Mouse (Mus musculus): ENCODE results near the gene 1810065E05Rik. TPM values are rescaled to one million over a fixed set of nuclear protein-coding genes. Genes with fewer than 3 reads are reported as not detected.

Gene 1810065E05Rik
- not detected for total RNA-seq (2021)
- long read RNA-seq, experiment 1, result 0 reads
- long read RNA-seq, experiment 2, result 0 reads

GRCm38 (mm10) chr11:58420815-58421214 lies at the start of gene 1810065E05Rik:
Gene 1810065E05Rik, plus strand, starts transcription at chr11:58421111.
- no peak for DNase-seq (ENCODE audit: low spot score in 2 of 2)

- no peak for DNase-seq (ENCODE audit: low spot score in 2 of 2)
These were observed 43.6 kb upstream of the 1810065E05Rik start for GRCm38 (mm10) chr11:58377273-58377672.

- DNase-seq (ENCODE audit: low spot score in 2 of 2), result no peak
These were observed 43.2 kb upstream of the 1810065E05Rik start for GRCm38 (mm10) chr11:58377686-58378085.

GRCm38 (mm10) chr11:58378763-58379278 lies 42.1 kb upstream of the 1810065E05Rik start, which contains the start of gene Lypd8:
Gene Lypd8, plus strand, starts transcription at chr11:58379043.
- DNase-seq (ENCODE audit: low spot score in 2 of 2), result no peak

- DNase-seq (ENCODE audit: low spot score in 2 of 2), result no peak
These were observed 41.4 kb upstream of the 1810065E05Rik start for GRCm38 (mm10) chr11:58379516-58379915.

- no peak for DNase-seq (ENCODE audit: low spot score in 2 of 2)
These were observed 38.4 kb upstream of the 1810065E05Rik start for GRCm38 (mm10) chr11:58382471-58382870.

GRCm38 (mm10) chr11:58399985-58400645 lies 20.8 kb upstream of the 1810065E05Rik start:
- DNase-seq (ENCODE audit: low spot score in 2 of 2), result no peak

- DNase-seq (ENCODE audit: low spot score in 2 of 2), result no peak
These were observed 20.3 kb upstream of the 1810065E05Rik start for GRCm38 (mm10) chr11:58400655-58401054.

GRCm38 (mm10) chr11:58408066-58408465 lies 12.8 kb upstream of the 1810065E05Rik start:
- no peak for DNase-seq (ENCODE audit: low spot score in 2 of 2)

- DNase-seq (ENCODE audit: low spot score in 2 of 2), result no peak
These were observed 2.6 kb upstream of the 1810065E05Rik start for GRCm38 (mm10) chr11:58418336-58418735.

- DNase-seq (ENCODE audit: low spot score in 2 of 2), result no peak
These were observed 11.3 kb downstream of the 1810065E05Rik start, which contains the start of gene Gm12253 for GRCm38 (mm10) chr11:58432259-58432658. Gene Gm12253, plus strand, starts transcription at chr11:58432559.

- DNase-seq (ENCODE audit: low spot score in 2 of 2), result no peak
These were observed 17.0 kb downstream of the 1810065E05Rik start for GRCm38 (mm10) chr11:58437866-58438265.

- DNase-seq (ENCODE audit: low spot score in 2 of 2), result no peak
These were observed 31.8 kb downstream of the 1810065E05Rik start, which contains the start of gene Lypd9 for GRCm38 (mm10) chr11:58452759-58453158. Gene Lypd9, minus strand, starts transcription at chr11:58452923.

GRCm38 (mm10) chr11:58453592-58453991 lies 32.7 kb downstream of the 1810065E05Rik start:
- no peak for DNase-seq (ENCODE audit: low spot score in 2 of 2)

GRCm38 (mm10) chr11:58462170-58462569 lies 41.3 kb downstream of the 1810065E05Rik start, which contains the start of gene Olfr30:
Gene Olfr30, minus strand, starts transcription at chr11:58462270.
- no peak for DNase-seq (ENCODE audit: low spot score in 2 of 2)

Other genes with a start within 250 kb of the 1810065E05Rik start
- 10 to 100 TPM; 54.1 to 59.7 TPM for gene Mrpl22, start 249.4 kb upstream of the 1810065E05Rik start, total RNA-seq (2021)
- 10 to 100 TPM; 15.6 to 17.9 TPM for gene Igtp, start 221.6 kb upstream of the 1810065E05Rik start, total RNA-seq (2021)
- gene Irgm2, start 221.5 kb upstream of the 1810065E05Rik start, total RNA-seq (2021), result 10 to 100 TPM; 13.0 to 13.1 TPM
- gene 4930438A08Rik, start 146.3 kb upstream of the 1810065E05Rik start, total RNA-seq (2021), result not detected
- 1 to 10 TPM; 6.1 to 6.9 TPM for gene Zfp692, start 114.0 kb upstream of the 1810065E05Rik start, total RNA-seq (2021)
- gene Zfp672, start 90.8 kb upstream of the 1810065E05Rik start, total RNA-seq (2021), result 10 to 100 TPM; 34.3 to 40.7 TPM
- 10 to 100 TPM; 31.0 to 36.5 TPM for gene Sh3bp5l, start 90.4 kb upstream of the 1810065E05Rik start, total RNA-seq (2021)
- not detected for gene Lypd8, start 42.1 kb upstream of the 1810065E05Rik start, total RNA-seq (2021)
- not detected for gene Gm12253, start 11.4 kb downstream of the 1810065E05Rik start, total RNA-seq (2021)
- gene Lypd9, start 31.8 kb downstream of the 1810065E05Rik start, total RNA-seq (2021), result not detected
- not detected for gene Olfr30, start 41.2 kb downstream of the 1810065E05Rik start, total RNA-seq (2021)
- not detected for gene Olfr332, start 71.4 kb downstream of the 1810065E05Rik start, total RNA-seq (2021)
- gene Olfr331, start 81.5 kb downstream of the 1810065E05Rik start, total RNA-seq (2021), result not detected
- gene Olfr330, start 113.7 kb downstream of the 1810065E05Rik start, total RNA-seq (2021), result not detected
- gene Olfr329-ps, start 125.3 kb downstream of the 1810065E05Rik start, total RNA-seq (2021), result not detected
- gene Olfr328, start 134.5 kb downstream of the 1810065E05Rik start, total RNA-seq (2021), result not detected
- not detected for gene Olfr224, start 149.4 kb downstream of the 1810065E05Rik start, total RNA-seq (2021)
- not detected for gene Olfr325, start 156.6 kb downstream of the 1810065E05Rik start, total RNA-seq (2021)
- not detected for gene Olfr324, start 174.0 kb downstream of the 1810065E05Rik start, total RNA-seq (2021)
- gene 2210407C18Rik, start 195.0 kb downstream of the 1810065E05Rik start, total RNA-seq (2021), result not detected
- not detected for gene Olfr323, start 209.4 kb downstream of the 1810065E05Rik start, total RNA-seq (2021)
- gene Trim58, start 219.4 kb downstream of the 1810065E05Rik start, total RNA-seq (2021), result under 1 TPM in 1 of 2 experiments, not detected in 1; 0.13 TPM
- not detected for gene Olfr322, start 237.7 kb downstream of the 1810065E05Rik start, total RNA-seq (2021)